Mouse (Mus musculus) CD8-positive naive resting alpha-beta T cell, adult 2 months (primary cell): ENCODE results near the gene Prr19.

Experiments used
- DNase-seq, 2 experiments: peaks; one replicate each; pipeline ENCODE4 v3.0.0; 2022; ENCODE audit warnings: low read depth in 2 of 2, low spot score in 2 of 2

The Prr19 gene

GRCm38 (mm10) chr7:25292107-25292506 is 9.1 kb upstream of the Prr19 start:
- DNase-seq = no peak

GRCm38 (mm10) chr7:25293191-25293739 is 7.9 kb upstream of the Prr19 start:
- no peak for DNase-seq

DNA sequence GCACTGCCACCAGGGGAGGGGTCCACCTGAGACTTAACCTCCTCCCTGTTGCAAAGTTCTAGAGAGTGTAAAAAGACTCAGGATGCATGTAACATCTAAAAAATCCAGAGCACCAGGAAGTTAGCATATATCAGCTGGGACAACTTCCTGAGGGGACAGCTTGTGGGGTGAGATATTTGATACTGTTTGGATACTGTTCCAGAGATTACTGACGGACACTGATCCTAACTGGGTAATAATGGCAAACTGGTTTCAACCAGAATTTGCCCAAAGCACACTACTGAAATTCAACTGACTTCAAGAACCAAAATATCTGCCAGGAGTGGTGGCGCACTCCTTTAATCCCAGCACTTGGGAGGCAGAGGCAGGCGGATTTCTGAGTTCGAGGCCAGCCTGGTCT is 6.7 kb upstream of the Prr19 start:
- no peak for DNase-seq

DNA sequence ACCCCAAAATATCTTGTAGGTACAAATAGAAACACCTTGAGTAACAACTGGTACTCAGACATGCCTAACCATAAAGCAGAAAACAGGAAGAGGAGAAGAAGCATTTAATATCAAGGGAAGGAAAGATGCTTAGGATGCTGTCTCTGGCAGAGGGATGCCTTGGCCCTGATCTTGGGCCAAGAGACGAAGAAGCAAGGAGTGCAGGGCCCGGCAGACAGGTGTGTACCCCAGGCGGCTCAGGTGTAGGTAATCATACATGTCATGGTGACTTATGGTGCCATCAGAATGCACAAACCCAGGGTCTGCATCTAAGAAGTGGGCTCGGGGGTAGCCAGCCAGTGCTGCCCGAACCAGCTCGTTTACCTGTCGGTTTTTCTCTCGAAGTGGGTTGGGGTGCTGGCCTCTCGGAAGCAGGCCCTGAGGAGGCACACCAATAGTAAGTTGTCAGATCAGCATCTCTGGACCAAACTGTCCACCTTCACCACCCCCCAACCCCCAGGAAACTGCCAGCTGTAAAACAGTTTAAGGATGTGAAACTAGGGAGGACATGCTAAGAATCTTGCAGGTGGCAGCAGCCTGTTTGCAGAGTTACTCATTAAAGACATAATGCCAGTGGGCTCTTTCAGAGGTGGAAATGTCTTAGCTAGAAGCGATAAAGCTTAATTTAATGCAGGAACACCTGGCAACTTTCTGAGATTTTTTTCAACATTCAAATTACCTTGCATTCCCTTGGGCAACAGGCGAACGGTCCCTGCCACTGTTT is 6.1 kb upstream of the Prr19 start:
- no peak for DNase-seq

DNA sequence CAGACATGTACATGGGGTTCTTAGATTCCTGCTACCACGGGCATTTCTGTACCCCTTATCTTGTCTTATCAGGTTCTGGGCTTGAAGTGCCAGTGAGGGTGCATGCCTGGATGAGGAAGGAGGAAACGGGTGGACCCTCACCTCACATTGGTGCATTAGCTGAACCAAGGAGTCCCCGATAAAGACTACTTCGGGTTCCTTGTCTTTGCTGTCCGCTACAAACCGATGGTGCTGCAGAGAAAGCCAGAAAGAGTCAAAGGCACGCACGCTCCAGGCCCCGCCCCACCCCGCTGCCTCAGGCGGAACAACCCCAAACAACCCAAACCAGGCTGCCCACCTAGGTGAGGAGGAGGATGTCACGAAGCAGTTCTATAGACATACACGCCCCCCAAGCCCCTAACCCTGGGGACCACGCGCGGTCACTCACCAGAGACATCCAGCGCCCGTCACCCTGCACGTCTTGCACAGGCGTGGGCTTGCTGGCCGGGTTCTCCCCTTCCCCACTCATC is 4.2 kb upstream of the Prr19 start:
- peak in 1 of 2 experiments; percentile 23 for DNase-seq

DNA sequence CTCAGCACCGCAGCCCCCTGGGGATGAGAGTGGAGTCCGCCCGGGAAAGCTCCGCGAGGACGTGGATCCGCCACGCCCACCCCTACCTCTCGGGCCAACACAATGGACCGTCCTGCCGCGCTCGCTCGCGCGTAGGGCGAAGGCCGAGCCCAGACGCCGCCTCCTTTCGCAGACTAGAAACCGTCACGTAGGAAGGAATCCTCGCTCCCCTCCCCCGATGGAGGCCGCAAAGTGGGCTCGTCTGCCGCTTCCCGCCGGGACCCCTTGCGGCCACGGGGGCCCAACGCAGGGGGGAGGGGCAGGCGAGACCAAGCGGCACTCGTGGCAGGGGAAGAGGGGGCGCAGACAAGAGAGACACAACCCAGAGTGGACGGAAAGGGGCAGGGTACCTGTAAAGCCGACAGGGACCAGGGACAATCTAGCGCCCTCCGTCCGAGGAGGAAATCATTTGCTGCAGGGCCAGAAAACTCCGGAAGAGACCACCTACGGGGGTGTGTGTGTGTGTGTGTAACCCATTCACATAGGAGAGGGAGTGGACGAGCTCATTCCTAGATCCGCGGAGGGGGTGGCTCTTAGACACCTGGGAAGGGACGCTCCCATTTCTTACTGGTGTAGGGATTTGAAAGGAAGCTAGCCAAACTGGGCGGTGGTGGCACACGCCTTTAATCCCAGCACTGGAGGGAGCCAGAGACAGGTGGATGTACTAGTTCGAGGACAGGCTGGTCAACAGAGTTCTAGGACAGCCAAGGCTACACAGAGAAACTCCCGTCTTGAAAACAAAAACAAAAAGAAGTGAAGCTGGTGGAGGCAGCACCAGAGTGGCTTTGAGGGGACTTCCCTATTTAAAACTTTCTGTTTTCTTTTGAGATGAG is 3.5 kb upstream of the Prr19 start, which contains the start of gene Pafah1b3:
Pafah1b3 (minus strand) TSS at position 533 of the 872 bp plus-strand sequence.
- peak in 1 of 2 experiments; percentile 39 for DNase-seq

GRCm38 (mm10) chr7:25303003-25303684 is 1.9 kb downstream of the Prr19 start:
- DNase-seq = no peak

DNA sequence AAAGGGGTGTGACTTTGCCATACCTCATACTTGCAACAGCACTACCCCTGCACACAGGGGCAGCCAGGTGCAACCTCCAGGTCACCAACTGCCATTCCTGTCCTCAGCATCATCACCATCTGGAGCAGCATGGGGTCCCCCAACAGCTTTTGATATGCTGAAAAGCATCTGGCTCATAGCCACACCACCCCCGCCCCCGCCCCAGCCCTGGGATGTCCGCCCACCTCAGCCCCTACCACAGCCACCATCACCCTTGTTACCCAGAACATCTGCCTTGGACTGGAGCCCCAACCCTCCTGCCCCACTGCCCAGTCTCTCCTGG is 2.4 kb downstream of the Prr19 start:
- DNase-seq = no peak

- no peak for DNase-seq
These were observed 4.3 kb downstream of the Prr19 start for GRCm38 (mm10) chr7:25305481-25305880.

DNA sequence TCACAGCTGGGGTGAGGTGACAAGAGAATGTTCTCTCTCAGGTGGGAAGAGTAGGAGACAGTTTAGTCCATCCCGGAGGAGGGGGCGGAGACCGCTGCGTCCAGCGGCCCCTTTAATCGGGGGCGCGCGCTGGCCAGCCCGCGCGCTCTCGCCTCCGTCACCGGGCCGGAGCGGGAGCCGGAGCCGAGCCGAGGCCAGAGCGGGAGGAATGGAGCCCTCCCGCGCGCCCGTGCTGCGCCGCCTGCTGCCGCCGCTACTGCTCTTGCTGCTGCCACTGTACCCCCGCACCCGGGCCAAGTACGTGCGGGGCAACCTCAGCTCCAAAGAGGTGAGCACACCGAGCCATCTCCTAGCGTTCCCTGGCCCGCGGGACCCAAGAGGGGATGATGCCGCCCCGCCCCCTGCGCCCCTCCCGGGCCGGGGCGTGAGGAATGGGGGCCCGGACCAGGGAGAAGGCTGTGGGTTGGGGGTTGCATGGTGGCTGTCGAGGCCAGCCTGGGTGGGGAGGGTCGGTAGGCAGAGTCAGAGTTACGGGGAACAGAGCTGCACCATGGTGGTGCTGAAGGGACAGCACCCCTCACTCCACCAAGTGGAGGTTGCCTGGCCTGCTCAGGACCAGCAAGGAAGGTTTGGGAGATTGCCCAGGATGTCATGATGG is 4.9 kb downstream of the Prr19 start, which contains the start of gene Tmem145:
Tmem145 (plus strand) TSS at position 151 of the 658 bp plus-strand sequence.
- DNase-seq = peak in 1 of 2 experiments; percentile 33

- DNase-seq = no peak
These were observed 5.4 kb downstream of the Prr19 start for GRCm38 (mm10) chr7:25306614-25306996.

GRCm38 (mm10) chr7:25308702-25309318 is 7.6 kb downstream of the Prr19 start:
- DNase-seq = no peak

- DNase-seq = no peak
These were observed 8.2 kb downstream of the Prr19 start for GRCm38 (mm10) chr7:25309425-25309824.

GRCm38 (mm10) chr7:25311193-25311592 is 10.0 kb downstream of the Prr19 start:
- no peak for DNase-seq

DNA sequence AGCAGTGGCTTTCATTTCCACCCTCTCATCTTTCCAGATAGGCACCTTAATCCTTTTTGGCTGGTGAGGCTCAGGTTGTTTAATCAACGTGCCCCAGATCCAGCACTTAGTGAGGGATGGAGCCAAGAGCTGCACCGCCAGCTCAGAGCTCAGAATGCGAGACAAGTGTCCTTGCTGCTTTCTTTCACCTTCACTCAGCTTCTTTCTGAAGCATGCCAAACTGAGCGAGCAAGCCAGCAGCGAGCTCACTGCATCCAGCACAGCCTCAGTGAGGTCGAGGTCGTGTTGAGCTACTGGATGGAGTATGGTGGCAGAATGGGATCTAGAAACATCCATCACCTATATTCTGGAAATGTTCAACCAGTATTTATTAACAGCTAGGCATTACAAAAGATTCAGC is 12.1 kb downstream of the Prr19 start:
- no peak for DNase-seq

GRCm38 (mm10) chr7:25314606-25315305 is 13.5 kb downstream of the Prr19 start:
- no peak for DNase-seq

- no peak for DNase-seq
These were observed 14.3 kb downstream of the Prr19 start for GRCm38 (mm10) chr7:25315306-25316041.

- peak; percentile 82 to 88 for DNase-seq
These were observed 15.6 kb downstream of the Prr19 start, which contains the start of gene Megf8 for GRCm38 (mm10) chr7:25316532-25317445. Gene Megf8, plus strand, starts transcription at chr7:25317164.
